Mouse (Mus musculus): ENCODE measurements around the gene C1qtnf7. TPM values are rescaled to one million over a fixed set of nuclear protein-coding genes. Genes with fewer than 3 reads are reported as not detected.

Gene C1qtnf7
- total and polyA plus RNA-seq, 3 experiments, result not detected

- Histone ChIP-seq H3K4me1 (ENCODE audit: control insufficient read depth in 1 of 2, insufficient read depth in 2 of 2, low read length in 2 of 2) (no peaks in the 10 kb centered on the region), H3K36me3 (ENCODE audit: control insufficient read depth in 1 of 2, insufficient read depth in 2 of 2, low read length in 2 of 2) (no peaks in the 10 kb centered on the region), H3K27ac (ENCODE audit: control insufficient read depth, low read depth, low read length) (no peak overlapping the region), H3K79me2 (ENCODE audit: control insufficient read depth, insufficient read depth, low read length, poor library complexity) (no peaks in the 10 kb centered on the region), H3K9ac (ENCODE audit: control insufficient read depth, low read depth, low read length, poor library complexity, severe bottlenecking) (no peak overlapping the region), H3K27me3 (ENCODE audit: control insufficient read depth in 1 of 2, insufficient read depth in 2 of 2, low read length in 2 of 2) (no peaks in the 10 kb centered on the region), H3K4me3 (ENCODE audit: control insufficient read depth in 1 of 2, insufficient read depth in 1 of 2, low read depth in 2 of 2, low read length in 2 of 2) (no peak overlapping the region), H3K9me3 (replicated peaks; ENCODE audit: insufficient read depth, low read length) (no peaks in the 10 kb centered on the region)
- no peak for DNase-seq (ENCODE audit: low read depth, low spot score)
- TF ChIP-seq CTCF (IDR thresholded peaks at IDR 0.05 in 2 of 3, conservative IDR thresholded peaks at IDR 0.05 in 1 of 3; ENCODE audit: control insufficient read depth in 1 of 3, insufficient read depth in 1 of 3, low read depth in 2 of 3, low read length in 3 of 3, poor library complexity in 1 of 3, severe bottlenecking in 1 of 3), result no peak
- TF ChIP-seq BHLHE40 (IDR thresholded peaks at IDR 0.05; ENCODE audit: borderline replicate concordance, low read depth, low read length), result no peak
- no peak for TF ChIP-seq ETS1 (IDR thresholded peaks at IDR 0.05; ENCODE audit: low read depth, low read length)
- TF ChIP-seq ZC3H11A (IDR thresholded peaks at IDR 0.05; ENCODE audit: low read depth, low read length), result no peak
- TF ChIP-seq E2F4 (IDR thresholded peaks at IDR 0.05; ENCODE audit: borderline replicate concordance, low read depth, low read length), result no peak
- TF ChIP-seq JUND (IDR thresholded peaks at IDR 0.05; ENCODE audit: low read depth, low read length), result no peak
- no peak for TF ChIP-seq NELFE (IDR thresholded peaks at IDR 0.05; ENCODE audit: low read depth, low read length)
- no peak for TF ChIP-seq CHD1 (IDR thresholded peaks at IDR 0.05; ENCODE audit: low read depth, low read length)
- TF ChIP-seq POLR2AphosphoS5 (IDR thresholded peaks at IDR 0.05; ENCODE audit: borderline replicate concordance, low read depth, low read length), result no peak
- TF ChIP-seq POLR2AphosphoS2 (IDR thresholded peaks at IDR 0.05; ENCODE audit: low read length), result no peak
- no peak for TF ChIP-seq MAX (IDR thresholded peaks at IDR 0.05; ENCODE audit: low read length)
- TF ChIP-seq GABPA (IDR thresholded peaks at IDR 0.05; ENCODE audit: low read depth, low read length), result no peak
- TF ChIP-seq ZMIZ1 (IDR thresholded peaks at IDR 0.05; ENCODE audit: low read depth, low read length), result no peak
- no peak for TF ChIP-seq MYB (IDR thresholded peaks at IDR 0.05; ENCODE audit: low read depth, low read length)
- TF ChIP-seq POLR2A (IDR thresholded peaks at IDR 0.05; ENCODE audit: control insufficient read depth in 1 of 2, insufficient read depth in 1 of 2, low read depth in 1 of 2, low read length in 2 of 2, poor library complexity in 1 of 2), result no peak
Measured at GRCm38 (mm10) chr5:43554871-43555270, 39.5 kb downstream of the C1qtnf7 start.

GRCm38 (mm10) chr5:43555406-43555805, 40.1 kb downstream of the C1qtnf7 start:
- Histone ChIP-seq H3K79me2 (ENCODE audit: control insufficient read depth, insufficient read depth, low read length, poor library complexity) (no peaks in the 10 kb centered on the region), H3K27me3 (ENCODE audit: control insufficient read depth in 1 of 2, insufficient read depth in 2 of 2, low read length in 2 of 2) (no peaks in the 10 kb centered on the region), H3K4me1 (ENCODE audit: control insufficient read depth in 1 of 2, insufficient read depth in 2 of 2, low read length in 2 of 2) (no peaks in the 10 kb centered on the region), H3K27ac (ENCODE audit: control insufficient read depth, low read depth, low read length) (no peak overlapping the region), H3K9ac (ENCODE audit: control insufficient read depth, low read depth, low read length, poor library complexity, severe bottlenecking) (no peak overlapping the region), H3K9me3 (replicated peaks; ENCODE audit: insufficient read depth, low read length) (no peaks in the 10 kb centered on the region), H3K36me3 (ENCODE audit: control insufficient read depth in 1 of 2, insufficient read depth in 2 of 2, low read length in 2 of 2) (no peaks in the 10 kb centered on the region), H3K4me3 (ENCODE audit: control insufficient read depth in 1 of 2, insufficient read depth in 1 of 2, low read depth in 2 of 2, low read length in 2 of 2) (no peak overlapping the region)
- DNase-seq (ENCODE audit: low read depth, low spot score), result no peak
- TF ChIP-seq RAD21 (IDR thresholded peaks at IDR 0.05; ENCODE audit: low read depth, low read length) (no peak), MYB (IDR thresholded peaks at IDR 0.05; ENCODE audit: low read depth, low read length) (no peak), EP300 (IDR thresholded peaks at IDR 0.05; ENCODE audit: low read depth in 1 of 2, low read length in 2 of 2) (no peak), MXI1 (IDR thresholded peaks at IDR 0.05; ENCODE audit: low read depth, low read length) (no peak), MAZ (IDR thresholded peaks at IDR 0.05; ENCODE audit: low read depth, low read length) (no peak), CHD2 (IDR thresholded peaks at IDR 0.05; ENCODE audit: low read length) (no peak), JUND (IDR thresholded peaks at IDR 0.05; ENCODE audit: low read depth, low read length) (no peak), SIN3A (IDR thresholded peaks at IDR 0.05; ENCODE audit: low read length) (no peak), MAFK (IDR thresholded peaks at IDR 0.05; ENCODE audit: borderline replicate concordance, low read depth, low read length) (no peak), MEF2A (IDR thresholded peaks at IDR 0.05; ENCODE audit: extremely low read depth, insufficient replicate concordance, low read depth, low read length, poor library complexity, severe bottlenecking) (no peak), KAT2A (conservative IDR thresholded peaks at IDR 0.05; ENCODE audit: low read depth, low read length) (no peak), CTCF (IDR thresholded peaks at IDR 0.05 in 2 of 3, conservative IDR thresholded peaks at IDR 0.05 in 1 of 3; ENCODE audit: control insufficient read depth in 1 of 3, insufficient read depth in 1 of 3, low read depth in 2 of 3, low read length in 3 of 3, poor library complexity in 1 of 3, severe bottlenecking in 1 of 3) (no peak), GATA1 (IDR thresholded peaks at IDR 0.05; ENCODE audit: low read depth, low read length) (no peak), BHLHE40 (IDR thresholded peaks at IDR 0.05; ENCODE audit: borderline replicate concordance, low read depth, low read length) (no peak), CHD1 (IDR thresholded peaks at IDR 0.05; ENCODE audit: low read depth, low read length) (no peak), TBP (IDR thresholded peaks at IDR 0.05; ENCODE audit: low read depth, low read length) (no peak)

All from MEL (cell line).